Mouse (Mus musculus) small intestine, adult 2 months (tissue): ENCODE data around the gene Tmem199.

ENCODE experiments used
- CTCF ChIP-seq: fragments of 200-500 bp; IDR thresholded peaks from 2 replicates; pipeline ENCODE4 v1.5.1; 2012; ENCODE audit warnings: low read depth, mild to moderate bottlenecking, control low read depth, inconsistent platforms, low read length, moderate library complexity, mixed read lengths; ENCODE audit not compliant: insufficient replicate concordance, insufficient read length; ENCODE audit errors: extremely low read depth
- POLR2A ChIP-seq: fragments of 200-500 bp; IDR thresholded peaks from 2 replicates; pipeline ENCODE4 v1.6.1; 2012; ENCODE audit warnings: low read depth, mild to moderate bottlenecking, control low read depth, inconsistent platforms, low read length, moderate library complexity

- TF ChIP-seq CTCF (no peak), POLR2A (no peak)
Measured at GRCm38 (mm10) chr11:78556070-78556469, 44.1 kb upstream of the Tmem199 start.
